Mouse (Mus musculus) liver, embryonic 14.5 days (tissue): Measurements from ENCODE around the gene Gck.

Source experiments
- CTCF ChIP-seq: IDR thresholded peaks from 2 replicates; pipeline ENCODE4 v1.5.1; 2016; ENCODE audit warnings: antibody characterized with exemption, low read depth, control low read depth
- EP300 ChIP-seq: IDR thresholded peaks from 2 replicates; pipeline ENCODE4 v1.6.1; 2016; ENCODE audit warnings: antibody characterized with exemption, low read depth

DNA sequence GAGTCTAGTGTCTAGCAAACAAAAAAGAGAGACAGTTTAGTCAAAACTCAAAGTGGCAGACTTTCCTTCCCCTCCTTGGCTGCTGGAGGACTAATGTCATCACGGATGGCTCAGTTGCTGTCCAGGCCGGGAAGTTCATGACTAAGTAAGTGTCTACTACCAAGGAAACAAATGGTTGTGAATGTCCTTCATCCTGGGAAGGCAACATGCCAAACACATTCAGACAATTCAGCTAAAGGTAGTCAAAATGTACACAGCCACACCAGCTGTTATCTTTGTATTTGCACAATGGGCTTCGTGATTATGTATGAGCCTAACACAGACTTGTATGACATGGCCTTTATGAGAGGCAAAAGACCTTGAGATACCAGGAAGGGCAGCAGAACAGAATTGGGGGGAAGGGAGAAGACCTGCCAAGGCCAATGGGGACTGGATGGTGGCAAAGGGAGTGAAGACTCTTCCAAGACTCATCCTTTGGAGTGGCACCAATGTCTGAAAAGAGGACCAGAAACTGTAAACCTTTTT, 23.1 kb downstream of the Gck start:
- no peak for TF ChIP-seq EP300
- TF ChIP-seq CTCF, result no peak
